Mouse (Mus musculus) erythroblast, adult 5-6 weeks (primary cell): ENCODE results near the gene Dhrs9. TPM values are rescaled to one million over a fixed set of nuclear protein-coding genes. Genes with fewer than 3 reads are reported as not detected.
"Not testable (repeated sequence)": the region's sequence is repeated elsewhere in the genome, so short reads cannot be mapped to it uniquely, and the experiment has no call there.

Experiments
- ATAC-seq: replicated peaks from 2 replicates; pipeline ENCODE4 v1.8.0; 2016; ENCODE audit warnings: moderate number of reproducible peaks, mild to moderate bottlenecking, moderate TSS enrichment, inconsistent platforms; ENCODE audit not compliant: poor library complexity, low FRiP score, severe bottlenecking
- total RNA-seq, 2 experiments: library from RNA; stranded (forward) in 1 of 2; stranded (reverse) in 1 of 2; fragments of 150-400 nt in 1 of 2; fragments of 200-764, 138-1000 nt in 1 of 2; gene quantifications; 2 replicates each; pipeline versions ENCODE4 v1.2.3 to v1.2.4; 2015 to 2017; ENCODE audit warnings: low replicate concordance in 2 of 2

Gene Dhrs9
- total RNA-seq (2015; ENCODE audit: low replicate concordance) = 2.5 and 5.9 TPM in 2 replicates
- total RNA-seq (2017; ENCODE audit: low replicate concordance) = 1.4 and 2.9 TPM in 2 replicates

DNA sequence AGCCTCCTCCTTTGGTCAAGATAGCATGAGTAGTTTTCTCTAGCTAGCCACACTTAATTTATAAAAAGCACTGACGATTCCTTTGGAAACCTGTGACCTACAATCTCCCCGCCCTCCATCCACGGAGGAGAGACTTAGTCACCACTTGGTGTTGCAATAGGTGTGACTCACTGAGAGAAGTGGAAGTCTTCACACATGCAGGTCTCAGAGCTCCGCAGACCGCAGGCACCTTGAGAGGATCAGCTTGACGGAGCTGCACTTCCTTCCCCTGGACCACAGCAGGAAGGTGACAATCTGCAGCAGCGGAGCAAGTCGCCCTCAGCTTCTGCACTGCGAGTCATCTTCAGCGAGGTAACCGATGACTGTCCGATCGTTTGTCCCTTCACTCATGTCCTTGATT, at the start of gene Dhrs9:
Gene Dhrs9, plus strand, starts transcription at position 165 of the 400 bp plus-strand sequence.
- ATAC-seq = no peak

DNA sequence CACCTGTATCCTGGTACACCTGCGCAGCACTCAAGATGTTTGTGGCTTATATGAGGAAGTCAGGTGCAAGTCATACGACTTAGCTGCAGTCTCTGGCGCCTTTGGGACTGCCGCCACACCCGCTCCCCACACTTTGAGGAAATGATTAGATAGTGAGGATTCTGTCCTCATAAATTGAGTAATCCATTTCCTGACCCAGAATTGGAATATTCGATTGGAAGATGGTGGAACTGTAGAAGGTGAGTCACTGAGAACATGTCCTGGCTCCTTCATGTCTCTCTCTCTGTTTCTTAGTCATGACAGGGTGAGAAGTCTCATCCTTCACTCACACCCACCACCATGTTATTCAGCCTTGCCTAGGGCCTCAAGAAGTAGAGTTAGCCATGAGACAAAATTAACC, 48.7 kb upstream of the Dhrs9 start:
- ATAC-seq = not testable (repeated sequence)

DNA sequence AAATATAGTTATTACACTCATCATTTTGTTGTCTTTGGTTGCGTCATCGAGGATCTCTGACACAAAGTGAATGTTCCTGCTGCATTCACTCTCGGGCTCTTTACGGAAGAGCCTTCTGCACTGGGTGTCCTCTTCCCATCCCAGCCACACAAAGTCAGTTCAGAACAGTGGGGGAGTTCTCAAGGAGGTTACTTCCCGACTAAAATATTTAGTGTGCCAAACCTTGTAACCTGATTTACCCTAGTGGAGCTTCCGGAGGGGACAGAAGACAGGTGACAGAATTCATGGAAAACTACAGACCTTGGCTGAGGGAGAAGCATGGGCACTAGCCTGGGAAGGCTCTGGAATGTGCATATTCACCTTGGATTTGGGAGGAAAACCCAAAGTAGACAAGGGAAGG, 38.7 kb upstream of the Dhrs9 start:
- no peak for ATAC-seq

DNA sequence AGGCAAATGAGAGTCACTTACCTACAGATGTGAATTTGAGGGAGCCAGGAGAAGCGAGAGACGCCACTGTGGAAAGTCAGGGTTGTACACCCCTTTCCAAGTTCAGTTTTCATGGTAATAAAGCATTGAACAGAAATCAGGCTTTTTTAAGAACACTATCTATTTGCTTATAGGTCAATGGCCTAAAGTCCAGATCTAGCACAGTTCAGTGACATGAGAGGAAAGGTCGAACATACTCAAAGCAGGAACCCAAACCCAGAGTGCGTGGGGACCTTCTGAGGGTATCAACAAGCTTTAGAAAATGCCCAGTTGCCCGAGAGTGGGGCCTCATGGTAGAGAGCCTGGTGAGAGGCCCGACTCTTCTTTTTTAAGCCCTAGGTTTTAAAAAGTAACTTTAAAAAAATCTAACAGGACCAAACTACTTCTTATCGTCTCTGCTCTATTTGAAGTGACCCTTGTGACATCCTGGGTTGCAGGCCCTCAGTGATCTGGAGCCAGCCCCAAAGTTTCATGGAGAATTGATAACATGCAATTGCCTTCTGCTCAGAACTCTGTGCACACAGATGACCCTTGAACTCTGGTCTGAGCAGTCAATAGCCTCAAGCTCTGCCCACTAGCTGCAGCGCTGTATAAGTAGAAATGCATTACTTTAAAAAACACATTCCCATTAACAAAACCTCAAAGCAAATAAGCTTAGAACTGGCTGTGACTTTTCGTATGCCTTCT, 37.6 kb upstream of the Dhrs9 start, which contains the start of gene Abcb11:
Gene Abcb11, minus strand, starts transcription at position 121 of the 726 bp plus-strand sequence.
- no peak for ATAC-seq

DNA sequence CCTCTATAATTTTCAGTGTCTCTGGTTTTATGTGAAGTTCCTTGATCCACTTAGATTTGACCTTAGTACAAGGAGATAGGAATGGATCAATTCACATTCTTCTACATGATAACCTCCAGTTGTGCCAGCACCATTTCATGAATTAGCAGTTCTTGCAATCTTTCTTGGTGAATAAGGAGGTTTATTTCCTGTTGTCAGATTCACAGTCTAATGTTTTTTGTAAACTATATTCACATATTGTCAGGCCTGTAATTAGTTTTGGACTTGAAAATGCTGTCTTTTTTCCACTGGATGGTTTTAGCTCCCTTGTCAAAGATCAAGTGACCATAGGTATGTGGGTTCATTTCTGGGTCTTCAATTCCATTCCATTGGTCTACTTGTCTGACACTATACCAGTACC, 24.8 kb upstream of the Dhrs9 start:
- peak; percentile 100 for ATAC-seq

DNA sequence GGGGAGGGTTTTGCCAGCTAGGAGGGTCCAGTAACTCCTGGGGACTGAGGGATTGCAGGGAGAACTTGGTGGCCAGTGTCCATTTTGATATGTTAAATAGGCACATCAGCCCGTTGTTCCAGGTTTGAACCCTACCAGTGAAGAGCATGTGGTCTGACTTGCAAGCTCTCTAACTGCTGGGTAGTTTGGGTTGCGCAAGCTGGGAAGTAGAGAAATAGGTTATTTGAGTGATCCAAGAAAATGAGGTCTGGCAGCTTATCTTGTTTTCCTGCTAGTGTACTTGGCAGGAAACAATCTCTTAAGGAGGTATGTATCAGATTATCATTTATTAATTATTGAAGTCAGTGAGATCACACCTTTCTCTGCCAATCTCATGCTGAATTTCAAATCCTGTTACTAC, 15.4 kb upstream of the Dhrs9 start:
- ATAC-seq = no peak

DNA sequence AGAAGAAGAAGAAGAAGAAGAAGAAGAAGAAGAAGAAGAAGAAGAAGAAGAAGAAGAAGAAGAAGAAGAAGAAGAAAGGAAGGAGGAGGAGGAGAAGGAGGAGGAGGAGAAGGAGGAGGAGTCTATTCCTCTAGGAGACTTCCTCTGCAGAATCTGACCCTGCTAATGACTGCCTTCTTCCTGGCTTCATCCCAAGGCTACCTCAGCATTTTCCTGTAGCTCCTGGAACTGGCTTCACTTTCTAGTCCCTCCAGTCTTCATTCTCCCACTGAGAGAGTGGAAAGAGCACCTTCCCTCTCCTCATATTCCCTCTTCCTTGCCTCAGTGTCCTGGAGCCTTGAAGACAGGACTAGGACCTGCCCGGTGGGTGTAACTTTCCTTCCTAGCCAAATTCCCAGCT, 15.0 kb upstream of the Dhrs9 start:
- ATAC-seq = no peak

DNA sequence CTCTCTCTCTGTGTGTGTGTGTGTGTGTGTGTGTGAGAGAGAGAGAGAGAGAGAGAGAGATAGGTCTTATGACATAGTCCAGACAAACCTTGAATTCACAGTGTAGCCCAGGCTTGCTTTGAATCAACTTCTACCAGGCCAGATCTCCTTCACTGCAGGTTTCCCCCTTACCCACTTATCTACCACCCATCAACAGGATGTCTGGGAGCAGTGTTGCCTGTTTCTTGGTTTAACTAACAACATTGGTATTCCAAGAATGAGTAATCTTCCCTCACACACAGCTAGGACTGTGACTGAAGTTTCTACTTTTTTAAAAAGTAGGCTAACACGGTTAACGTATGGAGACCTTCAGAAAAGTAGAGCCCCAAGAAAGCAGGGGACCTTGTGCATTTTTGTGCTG, 3.5 kb upstream of the Dhrs9 start:
- no peak for ATAC-seq

DNA sequence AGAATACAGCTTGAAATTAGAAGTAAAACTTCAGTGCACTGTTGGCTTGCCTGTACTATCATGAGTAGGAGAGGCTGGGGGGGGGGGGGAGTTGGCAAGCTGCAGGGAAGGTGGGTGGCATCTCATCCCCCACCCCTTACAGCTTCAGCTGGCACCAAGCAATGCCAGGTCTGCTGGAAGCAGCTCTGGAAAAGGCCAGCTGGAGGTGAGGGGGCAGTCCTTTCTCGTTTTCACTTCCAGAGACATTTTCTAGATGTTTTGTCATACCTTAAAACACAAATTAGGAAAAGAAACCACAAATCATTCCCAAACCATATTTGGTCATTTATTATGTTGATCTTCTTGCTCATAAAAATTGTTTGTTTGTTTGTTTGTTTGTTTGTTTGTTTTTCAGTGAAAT, 444 bp upstream of the Dhrs9 start:
- ATAC-seq = no peak

DNA sequence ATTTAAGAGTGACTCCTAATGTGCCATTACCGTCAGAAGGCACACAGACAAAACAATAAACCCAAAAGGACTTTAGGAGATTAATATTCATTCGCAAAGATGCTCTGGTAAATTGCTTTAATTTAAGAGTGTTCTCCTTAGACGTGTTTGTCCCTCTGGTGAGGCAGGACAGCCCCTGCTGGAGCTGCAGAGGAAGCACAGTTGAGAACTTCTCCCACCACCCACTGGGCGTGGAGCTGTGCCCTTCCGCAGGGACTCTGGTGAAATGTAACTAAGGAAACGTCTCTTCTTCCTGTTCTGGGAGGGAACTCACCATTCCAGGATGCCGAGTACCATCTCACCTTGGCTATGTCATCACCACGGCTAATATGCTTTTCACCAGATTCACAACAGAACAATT, 1.5 kb downstream of the Dhrs9 start:
- ATAC-seq = no peak

DNA sequence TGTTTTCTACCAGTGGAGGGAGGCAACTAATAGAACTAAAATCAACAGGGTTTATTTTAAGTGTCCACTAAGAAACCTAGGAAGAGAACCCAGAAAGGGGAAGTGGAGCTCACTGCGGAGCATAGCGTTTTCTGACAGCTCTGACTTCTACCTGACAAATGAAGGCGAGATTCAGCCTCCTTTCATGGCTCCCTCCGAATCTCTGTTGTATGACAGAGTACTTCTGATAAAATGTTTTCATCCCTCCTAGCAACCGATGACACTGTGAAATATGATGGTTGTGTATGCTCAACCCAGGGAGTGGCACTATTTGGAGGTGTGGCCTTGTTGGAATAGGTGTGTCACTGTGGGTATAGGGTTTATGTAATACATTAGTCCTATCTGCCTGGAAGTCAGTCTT, 2.6 kb downstream of the Dhrs9 start:
- no peak for ATAC-seq

DNA sequence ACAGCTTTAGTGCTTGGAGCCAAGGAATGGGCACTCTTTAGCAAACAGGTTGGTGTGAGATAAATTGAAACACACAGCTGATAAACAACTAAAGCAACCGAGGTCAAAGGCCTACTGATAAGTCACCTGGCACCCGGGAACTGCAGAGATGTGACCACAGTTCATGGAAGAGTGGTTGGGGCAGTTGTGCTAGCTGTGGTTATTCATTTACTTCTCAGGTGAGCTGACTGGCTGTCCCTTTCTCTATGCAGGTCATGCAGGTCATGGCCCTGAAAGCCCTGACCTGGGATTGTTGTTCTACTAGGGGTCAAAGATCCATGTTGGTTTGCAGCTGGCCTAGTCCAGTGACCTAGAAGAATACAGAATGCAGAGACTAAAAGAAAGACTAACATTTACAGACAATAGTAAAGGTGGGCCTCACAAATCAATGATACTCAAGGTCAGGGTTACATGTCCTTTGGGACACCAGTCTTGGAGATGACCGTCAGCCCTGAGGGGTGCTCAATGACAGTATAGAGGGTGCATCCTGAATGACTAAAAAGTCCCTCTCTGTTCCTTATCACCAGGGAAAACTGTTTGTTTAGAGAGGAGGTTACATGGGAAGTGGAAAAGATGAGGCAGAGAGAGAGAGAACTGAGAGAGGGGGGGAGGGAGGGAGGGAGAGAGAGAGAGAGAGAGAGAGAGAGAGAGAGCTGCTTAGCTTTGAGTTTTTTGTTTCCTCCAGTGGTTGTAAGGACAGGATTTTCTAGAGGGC, 6.0 kb downstream of the Dhrs9 start:
- no peak for ATAC-seq

DNA sequence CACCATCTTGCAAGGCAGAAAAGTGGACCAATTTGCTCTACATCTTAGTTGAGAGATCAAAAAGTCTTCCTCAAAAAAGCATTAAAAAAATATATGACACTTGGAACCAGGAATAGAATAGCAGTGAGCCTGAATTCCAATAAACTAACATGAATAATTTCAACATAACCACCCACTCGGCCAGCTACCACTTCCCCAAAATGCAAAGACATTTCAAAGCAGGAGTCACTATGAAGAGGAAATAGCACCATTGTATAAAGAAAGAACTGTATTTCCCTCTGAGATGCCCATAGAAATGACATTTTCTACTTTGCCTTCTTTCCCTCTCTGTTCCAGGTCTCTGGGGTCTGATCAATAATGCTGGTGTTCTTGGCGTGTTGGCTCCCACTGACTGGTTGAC, 13.7 kb downstream of the Dhrs9 start:
- ATAC-seq = no peak

DNA sequence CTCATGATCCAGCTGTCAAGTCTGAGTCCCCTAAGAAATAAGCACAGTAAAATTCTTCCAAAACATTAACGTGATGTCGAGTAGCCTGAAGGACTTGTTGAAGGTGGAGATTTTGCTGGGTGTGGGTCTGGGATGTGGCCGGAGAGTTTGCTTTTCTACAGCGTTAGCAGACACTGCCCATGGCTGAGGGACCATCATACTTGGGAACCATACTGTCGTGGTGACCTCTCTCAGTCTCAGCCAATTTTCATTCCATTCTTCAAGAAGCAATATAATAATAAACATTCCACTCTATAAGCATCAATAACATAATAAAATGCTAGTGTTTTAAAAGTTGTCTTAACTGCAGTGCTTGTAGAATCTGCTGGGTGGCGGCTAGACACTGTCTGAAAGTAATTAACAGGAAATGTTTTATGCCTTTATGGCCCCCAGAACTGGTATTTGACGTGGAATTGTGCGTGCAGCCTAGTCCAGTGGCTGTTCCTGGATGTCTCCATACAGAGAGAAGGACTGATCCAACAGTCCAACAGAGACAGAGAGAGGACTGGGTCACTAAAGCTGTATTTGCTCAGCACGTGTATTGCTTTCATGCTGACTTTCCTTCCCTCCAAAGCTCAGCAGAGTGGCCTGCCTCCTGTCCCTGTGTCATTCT, 15.5 kb downstream of the Dhrs9 start:
- no peak for ATAC-seq

DNA sequence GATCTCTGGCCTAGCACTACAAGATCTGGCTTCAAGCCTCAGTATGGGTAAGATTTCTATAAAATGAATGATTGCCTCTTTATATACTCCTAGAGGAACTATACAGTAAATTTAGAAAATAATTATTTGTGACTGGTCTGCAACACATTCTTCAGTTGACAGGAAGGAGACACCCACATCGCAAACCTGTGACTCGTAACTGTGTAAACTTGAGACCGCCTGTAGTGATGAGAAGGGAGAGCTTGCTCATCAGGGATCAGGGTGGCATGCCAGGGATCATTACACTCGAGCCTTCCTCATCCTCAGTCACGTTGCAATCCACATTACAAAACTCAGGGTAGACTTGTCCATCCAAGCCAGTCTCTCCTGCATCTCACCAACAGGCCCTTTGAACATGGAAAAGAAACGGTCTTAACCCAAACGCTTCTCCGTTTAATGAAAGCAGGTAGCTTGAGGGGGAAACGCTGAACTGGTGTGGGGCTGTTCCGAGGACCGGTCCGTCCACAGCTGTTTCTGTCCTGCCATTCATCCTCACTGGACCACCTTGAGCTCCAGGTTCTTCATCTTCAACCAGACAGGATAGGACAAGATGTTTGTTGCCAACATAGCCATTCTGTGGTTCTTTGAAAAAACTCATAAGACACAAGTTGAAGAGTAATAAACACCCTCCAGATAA, 16.7 kb downstream of the Dhrs9 start:
- ATAC-seq = no peak

DNA sequence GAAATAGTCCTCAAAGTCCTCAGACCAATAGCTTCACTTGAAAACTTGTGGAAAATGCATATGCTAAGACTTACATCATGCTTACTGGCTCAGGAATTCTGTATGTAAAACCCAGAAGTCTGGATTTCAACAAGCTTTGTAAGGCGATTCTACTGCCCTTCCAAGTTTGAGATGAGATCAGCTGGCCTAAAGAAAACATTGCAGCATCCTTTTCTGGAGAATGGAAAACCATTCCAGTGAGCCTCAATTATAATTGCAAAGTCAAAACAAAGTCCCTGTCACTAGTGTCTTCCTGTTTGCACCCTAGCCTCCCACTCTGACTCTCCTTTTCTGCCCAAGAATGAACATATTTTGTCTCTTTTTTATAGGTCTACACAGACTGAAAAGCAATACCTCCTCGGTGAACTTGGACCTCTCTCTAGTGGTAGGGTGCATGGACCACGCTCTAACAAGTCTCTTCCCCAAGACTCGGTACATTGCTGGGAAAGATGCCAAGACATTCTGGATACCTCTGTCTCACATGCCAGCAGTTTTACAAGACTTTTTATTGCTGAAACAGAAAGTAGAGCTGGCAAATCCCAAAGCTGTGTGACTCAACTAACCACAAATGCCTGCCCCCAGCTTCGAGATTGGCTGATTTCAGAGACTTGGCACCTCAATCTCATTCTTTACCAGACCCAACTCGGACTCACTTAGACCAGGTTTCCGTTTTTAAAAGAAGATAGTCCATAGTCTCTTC, 20.8 kb downstream of the Dhrs9 start:
- no peak for ATAC-seq

DNA sequence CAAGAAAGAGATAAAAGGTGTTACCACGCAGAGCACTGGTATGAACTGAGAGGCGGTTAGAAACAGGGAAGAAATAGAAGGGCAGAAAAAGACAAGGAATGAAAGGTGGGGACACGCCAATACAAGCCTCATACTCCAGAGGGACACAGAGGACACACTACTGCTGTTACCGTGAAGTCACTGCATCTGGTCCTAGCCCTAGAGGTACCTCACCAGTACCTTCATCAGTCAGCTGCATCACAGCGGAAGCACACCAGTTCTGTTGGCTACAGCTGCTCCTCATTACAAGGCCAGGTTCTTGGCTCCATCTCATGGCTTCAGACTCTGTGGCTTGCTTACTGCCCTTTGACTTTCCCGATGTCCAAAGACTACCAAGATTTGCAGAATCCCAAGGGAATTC, 21.6 kb downstream of the Dhrs9 start:
- ATAC-seq = no peak

DNA sequence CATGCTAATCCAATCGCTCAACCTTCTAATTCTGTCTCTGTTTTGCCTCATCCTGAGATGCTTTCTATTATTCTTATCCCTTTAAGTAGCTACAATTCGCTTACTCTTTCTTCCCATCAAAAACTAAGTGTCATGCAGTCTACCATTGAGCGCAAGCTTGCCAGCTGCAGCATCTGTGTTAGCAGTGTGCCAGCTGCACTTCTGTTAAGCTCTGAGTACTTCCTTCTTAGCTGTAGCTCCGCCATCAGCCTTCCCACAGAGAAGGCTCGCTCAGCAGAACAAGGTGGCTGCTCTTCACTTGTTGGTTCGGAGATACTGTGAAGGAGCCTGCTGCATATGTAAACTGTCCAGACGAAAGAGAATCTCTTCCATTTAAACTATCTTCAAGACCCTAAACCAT, 22.1 kb downstream of the Dhrs9 start:
- ATAC-seq = no peak

DNA sequence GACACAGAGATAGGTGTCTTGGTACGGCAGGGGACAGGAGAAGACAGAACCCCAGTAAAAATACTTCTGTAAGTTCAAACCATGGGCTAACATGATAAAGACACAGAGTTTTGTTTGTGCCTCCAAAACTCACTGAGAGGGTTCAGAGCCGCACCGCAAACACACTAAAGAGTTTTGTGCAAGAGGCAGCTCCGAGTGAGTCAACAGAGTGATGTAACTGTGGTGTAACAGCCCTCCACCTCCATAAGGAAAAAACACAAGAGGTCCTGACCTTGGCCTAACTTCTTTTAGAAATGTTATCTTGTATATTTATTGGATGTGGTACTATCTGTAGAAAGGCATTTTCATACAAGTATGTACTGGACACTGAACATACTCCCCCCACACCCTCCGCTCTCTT, 25.4 kb downstream of the Dhrs9 start:
- ATAC-seq = no peak

DNA sequence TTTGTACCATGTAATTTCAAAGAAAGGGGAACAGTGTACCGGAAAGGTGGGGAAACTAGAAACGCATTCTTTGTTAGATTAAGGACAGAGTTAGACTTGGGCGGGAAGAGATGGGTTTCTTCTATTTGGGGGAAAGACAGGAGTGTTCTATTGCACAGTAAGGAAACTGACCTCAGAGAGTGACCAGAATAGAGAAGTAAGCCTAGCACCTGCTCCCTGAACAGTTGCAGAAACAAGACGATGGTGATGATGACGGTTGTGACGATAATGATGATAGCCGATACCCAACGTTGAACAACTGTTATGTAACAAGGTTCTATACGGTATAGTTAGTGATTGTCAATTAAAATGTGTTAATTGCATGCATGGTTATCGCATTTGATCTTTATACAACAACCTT, 34.3 kb downstream of the Dhrs9 start:
- no peak for ATAC-seq
